Mouse (Mus musculus): Measurements from ENCODE around the gene Ppip5k1.
A peak's percentile ranks its signal among the peaks of the same experiment; 100 is the strongest.

Gene Ppip5k1

DNA sequence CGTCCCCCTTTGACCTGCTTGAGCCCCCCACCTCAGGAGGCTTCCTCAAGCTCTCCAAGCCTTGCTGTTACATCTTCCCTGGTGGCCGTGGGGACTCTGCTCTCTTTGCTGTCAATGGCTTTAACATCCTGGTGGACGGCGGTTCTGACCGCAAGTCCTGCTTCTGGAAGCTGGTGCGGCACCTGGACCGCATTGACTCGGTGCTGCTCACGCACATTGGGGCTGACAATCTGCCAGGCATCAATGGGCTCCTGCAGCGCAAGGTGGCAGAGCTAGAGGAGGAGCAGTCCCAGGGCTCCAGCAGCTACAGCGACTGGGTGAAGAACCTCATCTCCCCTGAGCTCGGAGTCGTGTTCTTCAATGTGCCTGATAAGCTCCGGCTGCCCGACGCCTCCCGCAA lies 55.7 kb downstream of the Ppip5k1 start:
- DNase-seq (ENCODE audit: low read depth) = no peak

DNA sequence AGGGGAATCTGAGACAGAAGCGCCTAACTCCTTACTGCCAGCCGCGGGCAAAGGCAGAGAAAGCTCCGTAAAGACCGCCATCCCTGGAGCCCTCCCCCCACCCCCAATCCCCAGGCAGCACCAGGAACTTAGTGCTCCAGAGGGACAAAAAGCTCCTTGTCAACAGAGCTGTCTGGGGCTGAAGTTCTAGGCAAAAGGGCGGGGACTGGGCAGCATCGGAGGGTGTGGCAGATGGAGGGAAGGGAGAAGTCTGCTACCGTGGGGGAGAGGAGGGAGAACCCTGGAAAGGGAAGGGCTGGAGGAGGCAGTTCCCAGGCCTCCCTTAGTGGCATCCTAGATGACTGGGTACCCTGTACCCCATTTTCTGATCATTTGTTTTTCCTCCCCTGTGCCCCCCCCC lies 57.1 kb downstream of the Ppip5k1 start:
- no peak for DNase-seq (ENCODE audit: low read depth)

DNA sequence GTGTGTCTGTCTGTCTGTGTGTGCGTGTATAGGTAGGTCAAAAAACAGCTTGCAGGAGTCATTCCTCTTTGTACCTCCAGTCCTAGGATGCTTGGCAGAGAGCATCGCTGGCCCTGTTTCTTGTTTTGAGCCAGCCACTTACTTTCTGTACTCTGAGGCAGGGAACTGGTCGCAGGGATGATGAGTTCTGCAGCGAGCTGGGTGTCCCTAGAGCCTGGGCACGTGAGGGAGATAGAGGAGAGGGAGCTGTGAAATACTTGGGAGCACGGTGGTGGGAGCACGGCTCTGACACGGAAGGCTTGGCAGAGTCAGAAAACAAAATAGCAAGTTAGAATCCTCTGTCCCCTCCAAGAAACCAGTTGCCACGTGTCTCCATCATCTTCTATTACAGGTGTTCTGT lies 57.5 kb downstream of the Ppip5k1 start:
- no peak for DNase-seq (ENCODE audit: low read depth)

DNA sequence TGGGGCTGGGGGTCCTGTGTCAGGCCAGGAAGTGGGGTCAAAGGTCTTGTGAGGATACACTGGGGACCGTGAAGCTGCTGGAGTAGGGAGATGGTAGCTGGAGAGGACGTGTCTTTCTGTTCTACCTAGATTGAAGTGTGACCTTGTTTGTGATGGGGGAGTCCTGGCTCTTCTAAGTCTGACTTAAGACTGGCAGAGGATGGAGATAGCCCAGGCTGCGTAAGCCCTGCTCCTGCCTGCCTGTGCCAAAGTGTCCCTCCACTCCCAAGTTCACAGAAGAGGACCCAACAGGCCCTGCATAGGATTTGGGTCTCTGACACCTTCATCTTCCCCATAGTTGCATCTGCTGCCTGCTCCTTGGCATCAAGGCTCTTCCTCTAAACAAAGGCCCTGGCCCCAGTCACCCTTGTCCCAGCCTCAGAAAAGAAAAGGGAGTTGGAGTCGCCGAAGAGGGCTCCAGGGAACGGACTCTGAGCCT lies 58.4 kb downstream of the Ppip5k1 start:
- DNase-seq (ENCODE audit: low read depth) = no peak

DNA sequence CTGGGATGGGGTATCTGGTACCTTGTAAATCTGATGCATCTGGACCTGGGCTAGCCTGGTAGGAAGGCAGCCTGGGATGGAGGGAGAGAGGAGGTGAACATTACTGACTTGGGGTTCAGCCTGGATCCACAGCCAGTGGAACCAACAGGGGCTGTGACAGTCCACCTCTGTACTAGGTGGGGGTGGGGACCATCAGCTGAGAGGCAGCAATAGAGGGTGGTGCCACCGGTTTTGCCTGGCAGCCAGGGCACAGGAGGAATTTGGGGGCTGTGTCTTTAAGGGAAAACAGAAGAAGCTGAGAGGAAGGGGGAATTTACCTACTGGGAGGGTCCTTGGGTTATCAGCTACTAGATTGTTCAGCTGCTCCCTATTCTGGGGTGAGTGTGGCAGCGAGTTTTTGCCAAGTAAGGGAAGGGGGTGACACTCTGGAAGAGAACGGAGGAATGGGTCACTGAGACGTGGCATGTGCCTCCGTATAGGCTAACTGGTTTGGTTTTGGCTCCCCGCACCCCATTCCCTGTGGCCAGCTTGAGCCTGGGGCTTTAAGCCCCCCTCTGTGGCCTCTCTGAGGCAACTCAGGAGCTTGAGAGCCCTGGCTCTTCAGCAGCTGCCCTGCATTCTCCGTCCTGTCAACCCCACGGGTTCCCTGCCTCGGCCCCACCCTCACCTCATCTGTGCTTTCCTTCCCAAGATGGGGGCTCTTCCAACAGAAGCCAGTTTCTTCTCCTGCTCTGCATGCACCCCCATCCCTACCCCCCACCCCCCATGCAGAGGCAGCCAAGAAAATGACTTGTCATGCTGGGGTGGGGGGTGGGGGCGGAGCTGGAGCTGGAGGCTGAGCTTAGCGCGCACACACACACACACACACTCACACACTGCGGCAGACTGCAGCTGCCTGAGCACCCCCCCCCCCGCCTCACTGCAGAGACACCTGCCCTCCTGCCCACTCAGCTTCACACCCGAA lies 59.3 kb downstream of the Ppip5k1 start:
- peak; percentile 73 for DNase-seq (ENCODE audit: low read depth)

DNA sequence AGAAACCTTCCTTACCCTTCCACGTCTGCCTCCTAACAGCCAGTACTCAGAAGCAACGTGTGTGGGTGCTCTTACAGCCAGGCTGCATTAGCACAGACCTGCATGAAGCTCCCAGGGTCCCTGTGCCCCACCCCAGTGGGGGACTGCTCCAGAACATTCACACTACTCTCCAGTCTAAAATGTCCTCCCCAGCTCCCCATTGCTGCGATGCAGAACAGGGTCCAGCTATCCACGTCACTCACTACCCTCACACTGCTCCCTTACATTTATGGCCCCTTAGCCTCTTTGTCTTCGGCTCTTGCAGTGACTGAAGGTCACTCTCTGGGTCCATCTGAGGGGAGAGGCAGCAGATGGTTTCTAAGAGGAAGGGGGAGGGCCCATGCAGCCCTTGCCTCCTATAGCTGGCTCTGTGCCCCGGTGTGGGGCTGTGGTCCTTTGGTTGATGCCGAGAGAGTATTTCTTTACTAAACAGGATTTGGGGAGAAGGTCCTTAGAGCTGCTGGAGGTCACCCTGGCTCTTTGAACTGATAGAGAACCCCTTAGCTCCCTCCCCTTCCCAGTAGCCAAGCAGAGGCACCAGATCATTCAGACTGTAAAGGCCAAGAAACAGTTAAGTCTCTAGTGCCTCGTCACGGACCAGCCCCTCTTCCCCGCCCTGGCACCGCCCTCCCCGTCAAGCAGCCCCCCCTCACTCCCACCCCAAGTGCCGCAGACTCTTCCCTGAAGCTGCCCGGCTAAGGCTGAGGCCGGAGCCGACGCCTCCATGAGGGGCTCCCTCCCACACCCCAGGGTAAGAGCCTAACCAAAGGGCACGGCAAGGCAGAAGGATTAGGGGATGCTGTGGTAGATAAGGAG lies 60.2 kb downstream of the Ppip5k1 start:
- DNase-seq (ENCODE audit: low read depth) = peak; percentile 86

DNA sequence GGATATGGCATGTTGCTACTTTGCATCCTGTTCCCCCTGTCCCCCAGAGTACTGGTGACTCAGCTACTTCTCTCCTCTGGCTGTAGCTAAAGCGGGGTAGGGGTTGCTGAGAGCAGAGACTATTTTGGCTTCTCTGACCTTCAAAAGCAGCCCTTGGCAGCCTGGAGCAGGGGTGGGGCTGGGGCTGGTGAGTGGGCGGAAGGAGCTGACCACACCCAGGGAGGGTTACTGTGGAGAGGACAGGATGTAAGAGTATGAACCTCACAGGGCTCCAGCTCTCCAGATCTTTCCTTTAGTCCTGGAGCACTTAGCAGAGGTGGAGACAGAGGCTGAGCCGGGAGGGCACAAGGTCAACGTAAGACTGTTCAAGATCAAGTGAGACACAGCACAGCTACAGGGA lies 61.0 kb downstream of the Ppip5k1 start:
- peak; percentile 59 for DNase-seq (ENCODE audit: low read depth)

DNA sequence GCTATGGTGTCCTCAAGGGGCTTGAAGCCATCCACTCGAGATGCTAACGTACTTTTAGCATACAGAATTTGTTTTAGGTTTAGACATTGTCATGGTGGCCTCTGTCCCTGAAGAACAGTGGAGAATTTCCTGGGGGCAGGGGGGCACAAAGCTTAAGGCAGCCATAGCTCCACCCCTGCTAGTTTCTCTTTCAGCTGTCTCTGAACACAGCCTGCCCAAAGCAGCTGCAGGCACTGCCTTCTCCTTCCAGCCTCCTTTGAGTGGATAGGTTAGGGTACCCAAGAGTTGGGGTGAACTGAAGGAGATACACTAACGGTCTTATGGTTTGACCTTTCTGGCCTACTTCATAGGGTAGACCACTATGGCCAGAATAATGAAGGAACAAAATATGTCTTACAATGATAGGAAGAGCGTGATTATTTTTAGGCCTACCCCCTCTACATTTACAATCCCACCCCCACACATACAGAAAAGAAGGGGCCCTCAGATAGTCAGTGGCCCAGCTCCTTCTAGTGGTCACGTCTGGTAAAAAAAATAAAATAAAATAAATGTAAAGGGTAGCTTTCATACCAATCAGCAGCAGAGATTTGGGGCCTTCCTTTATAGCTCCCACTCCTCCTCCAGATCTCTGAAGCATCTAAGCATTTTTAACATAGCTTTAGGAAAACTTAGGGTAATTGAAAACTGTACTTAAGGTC lies 62.7 kb downstream of the Ppip5k1 start:
- DNase-seq (ENCODE audit: low read depth) = no peak

DNA sequence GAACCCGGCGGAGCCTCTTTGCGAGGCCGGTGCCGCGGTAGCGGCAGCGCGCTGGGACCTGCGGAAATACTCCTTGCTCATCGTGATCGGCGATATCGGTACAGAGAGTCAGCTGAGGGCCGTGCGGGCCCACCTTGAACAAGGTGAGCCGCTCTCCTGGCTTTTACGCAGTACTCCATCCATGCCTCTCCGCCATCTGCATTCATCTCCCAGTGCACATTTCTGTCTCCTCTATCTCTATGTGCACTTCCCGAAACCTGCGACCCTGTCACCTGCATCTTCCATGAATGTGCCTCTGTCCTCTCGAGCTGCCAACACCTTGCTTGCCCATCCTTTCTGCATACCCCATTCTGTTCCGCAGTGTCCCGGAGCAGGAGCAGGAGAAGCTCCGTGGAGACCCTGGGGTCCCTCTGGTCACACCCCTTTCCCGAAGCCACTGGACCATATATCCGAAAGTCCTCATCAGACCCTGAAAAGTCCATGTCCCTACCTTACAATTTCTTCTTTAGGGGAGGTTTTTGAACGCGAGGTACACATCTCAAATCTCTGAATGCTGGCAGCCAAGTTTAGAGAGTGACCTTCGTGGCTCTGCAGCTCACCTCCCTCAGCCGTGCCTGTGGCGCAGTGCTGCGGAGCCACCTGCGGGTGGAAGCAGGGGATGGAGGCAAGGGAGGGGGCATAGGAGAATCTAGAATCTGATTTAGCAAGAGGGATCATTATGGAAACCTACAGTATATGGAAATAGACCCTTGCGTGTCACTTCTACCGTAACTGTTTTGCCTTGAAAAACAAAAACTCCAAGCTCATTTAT lies 65.3 kb downstream of the Ppip5k1 start:
- no peak for DNase-seq (ENCODE audit: low read depth)

DNA sequence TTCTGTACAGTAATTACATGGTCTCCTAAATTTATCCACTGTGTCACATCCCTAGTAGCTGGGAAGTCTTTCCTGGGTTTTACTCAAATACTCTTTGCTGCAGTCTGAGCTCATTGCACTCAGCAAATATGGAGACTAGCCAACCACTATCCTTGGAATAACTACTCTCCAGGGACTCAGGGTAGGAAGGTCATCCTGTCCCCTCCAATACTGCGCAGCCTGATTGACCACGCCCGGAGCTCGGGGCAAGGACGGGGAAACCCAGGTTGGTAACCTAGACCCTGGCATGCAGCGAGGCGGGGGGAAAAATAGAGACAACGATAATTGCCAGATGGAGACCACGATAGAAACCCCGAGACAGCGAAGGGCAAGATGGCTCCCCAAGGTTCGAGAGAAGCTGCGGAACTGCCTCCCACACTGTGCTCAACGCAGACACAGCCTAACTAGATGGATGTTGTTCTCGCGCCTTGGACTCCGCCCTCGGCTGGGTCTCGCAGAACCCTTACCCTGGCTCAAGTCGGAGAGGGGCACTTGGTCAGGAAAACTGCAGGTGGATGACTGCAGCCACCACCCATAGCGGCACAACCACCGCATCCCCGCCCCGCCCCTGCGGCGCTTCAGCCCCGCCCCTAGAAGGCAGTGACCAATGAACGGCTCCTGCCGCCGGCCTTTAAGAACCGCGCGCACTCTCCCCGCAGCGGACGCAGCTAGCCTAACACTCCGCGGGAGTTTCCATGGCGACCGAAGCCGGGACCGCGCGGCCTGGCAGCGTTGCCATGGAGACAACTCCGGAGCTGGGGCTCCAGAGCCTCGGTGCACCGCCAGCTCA lies 66.1 kb downstream of the Ppip5k1 start, which contains the start of gene Map1a:
TSS of gene Map1a (plus strand) at position 700 of the 829 bp plus-strand sequence.
- peak; percentile 94 for DNase-seq (ENCODE audit: low read depth)

DNA sequence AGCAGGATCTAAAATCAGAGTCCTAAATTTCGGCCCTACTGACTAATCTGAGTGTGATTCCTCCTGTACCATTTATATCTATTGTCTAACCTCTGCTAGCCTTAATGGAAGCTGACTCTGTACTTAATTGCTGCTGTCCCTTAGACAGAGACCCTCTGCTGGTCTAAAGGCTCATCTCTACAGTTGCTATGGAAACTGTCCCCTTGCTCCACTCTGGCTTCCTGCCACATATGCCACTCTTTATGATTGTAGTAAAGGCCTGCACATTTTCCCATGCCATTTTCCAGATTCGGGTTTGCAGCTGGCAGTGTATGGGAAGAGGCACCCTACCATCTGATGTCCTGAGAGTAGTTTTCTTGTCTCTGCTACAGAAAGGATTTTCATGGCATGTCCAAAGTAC lies 67.3 kb downstream of the Ppip5k1 start:
- DNase-seq (ENCODE audit: low read depth) = no peak

DNA sequence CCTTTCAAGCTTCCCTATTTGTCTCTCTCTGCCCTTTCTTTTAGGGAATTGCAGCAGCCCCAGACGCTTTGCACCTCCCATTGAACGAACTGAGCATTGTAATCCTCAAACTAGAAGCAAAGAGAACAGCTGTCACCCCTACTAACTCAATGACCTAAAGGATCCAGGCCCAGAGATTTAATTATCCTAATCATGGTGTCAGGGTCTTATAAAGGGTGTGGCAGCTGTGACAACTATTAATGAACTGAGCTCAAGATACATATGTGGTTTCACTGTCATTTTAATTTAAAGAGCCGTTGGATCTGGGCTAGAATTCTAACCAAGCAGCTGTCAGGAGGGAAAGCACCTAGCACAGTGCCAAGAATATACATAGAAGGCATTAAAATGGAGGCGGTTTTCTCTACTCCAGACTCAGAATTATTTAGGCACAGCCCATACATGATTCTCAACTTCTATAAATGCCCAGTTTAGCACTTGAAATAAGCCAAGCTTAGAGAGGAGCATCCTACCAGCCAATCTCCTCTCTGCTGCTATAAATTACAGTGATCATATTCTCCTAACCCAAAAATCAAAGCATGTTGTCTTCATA lies 83.2 kb downstream of the Ppip5k1 start:
- peak; percentile 36 for DNase-seq (ENCODE audit: low read depth)

DNA sequence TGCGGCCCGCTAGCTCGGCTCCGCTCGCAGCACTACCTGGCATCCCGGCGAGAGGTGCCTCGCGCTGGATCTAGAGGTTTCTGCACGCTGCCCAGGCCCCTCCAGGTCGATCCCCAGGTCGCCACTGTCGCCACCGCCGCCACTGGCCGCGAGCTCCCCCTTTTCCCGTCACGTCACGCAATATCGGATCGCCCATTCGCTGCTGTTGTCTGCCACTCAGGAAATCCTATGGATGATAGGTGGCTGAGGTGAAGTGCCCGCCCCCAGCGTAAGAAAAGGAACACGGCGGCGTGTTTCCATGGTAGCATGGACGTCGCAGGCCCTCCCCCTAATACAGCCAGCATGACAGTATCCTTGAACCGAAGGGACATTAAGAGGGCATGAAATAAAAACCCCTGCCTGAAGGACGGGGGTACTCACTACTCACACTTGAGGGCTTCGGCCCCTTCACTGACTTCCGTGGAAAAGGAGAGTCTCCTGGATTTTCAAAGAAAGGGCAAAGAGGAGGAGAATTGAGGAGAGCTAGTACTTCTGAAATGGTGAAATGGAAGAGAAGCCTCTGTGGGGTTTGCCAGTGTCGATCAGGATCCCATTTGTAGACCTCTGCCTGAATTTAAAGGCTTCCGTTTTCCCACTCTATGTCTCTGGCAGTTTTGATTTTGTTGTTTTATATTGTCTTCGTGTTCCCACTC lies 83.8 kb downstream of the Ppip5k1 start, which contains the start of gene Trp53bp1:
TSS of gene Trp53bp1 (minus strand) at position 172 of the 692 bp plus-strand sequence.
- peak; percentile 95 for DNase-seq (ENCODE audit: low read depth)

DNA sequence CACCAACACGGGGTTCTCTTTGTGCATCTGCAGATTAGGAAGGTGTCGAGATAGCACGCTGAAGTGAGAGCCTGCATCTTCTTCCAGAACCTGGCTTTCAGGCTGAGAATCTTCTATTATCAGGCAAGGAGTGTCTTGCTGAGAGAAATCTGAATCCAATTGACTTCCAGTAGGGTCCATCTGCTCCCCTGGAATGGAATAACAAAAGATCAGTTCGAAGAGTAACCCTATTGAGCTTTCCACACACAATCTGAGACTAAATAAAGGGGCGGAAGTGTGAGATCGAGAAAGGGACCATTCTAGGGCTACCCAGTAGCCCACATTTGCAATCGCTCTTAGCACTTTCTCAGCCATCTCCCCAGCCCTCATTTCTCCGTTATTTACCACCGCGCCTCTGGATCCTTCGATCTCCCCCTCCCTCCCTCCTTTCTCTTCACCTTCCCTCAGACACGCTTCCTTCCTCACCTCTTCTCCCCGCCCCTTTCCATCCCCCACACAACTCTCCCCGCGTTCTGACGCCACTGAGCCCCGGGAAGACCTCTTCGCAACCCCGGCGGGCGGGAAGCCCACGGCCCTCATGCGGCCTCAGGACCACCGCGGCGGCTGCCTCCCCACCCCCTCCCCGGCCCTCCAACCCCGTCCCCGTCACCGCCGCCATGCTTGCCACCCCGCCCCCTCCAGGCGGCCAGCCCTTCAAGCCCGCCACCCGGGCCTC lies 84.5 kb downstream of the Ppip5k1 start:
- DNase-seq (ENCODE audit: low read depth) = no peak

DNA sequence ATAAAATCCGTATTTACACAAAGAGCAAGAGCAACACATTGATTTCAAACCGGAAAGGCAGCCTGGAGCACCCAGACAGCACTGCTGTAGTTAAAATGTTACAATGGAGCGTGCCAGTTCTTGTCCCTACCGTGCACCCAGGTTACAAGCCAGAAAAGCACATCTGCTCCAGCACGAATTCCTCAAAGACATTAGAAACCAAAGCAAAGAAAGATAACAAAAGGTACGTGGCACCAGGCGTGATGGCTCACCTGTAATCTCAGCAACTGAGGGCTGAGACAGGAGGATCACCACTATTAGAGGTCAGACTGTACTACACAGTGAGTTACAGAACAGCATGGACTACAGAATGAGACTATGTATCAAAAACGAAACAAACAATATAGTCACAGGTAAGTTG lies 86.8 kb downstream of the Ppip5k1 start:
- DNase-seq (ENCODE audit: low read depth) = no peak
